Mouse (Mus musculus) cortical plate, adult 2 months (tissue): ENCODE data around the gene Fignl2. TPM values are rescaled to one million over a fixed set of nuclear protein-coding genes. Genes with fewer than 3 reads are reported as not detected.

Experiments
- H3K27ac ChIP-seq: fragments of 200-500 bp; 2 replicates; pipeline ENCODE4 v1.5.1; 2012; ENCODE audit warnings: low read length, control low read depth, inconsistent platforms; ENCODE audit not compliant: insufficient read depth
- H3K4me1 ChIP-seq: fragments of 200-500 bp; 2 replicates; pipeline ENCODE4 v1.6.1; 2011; ENCODE audit warnings: low read length; ENCODE audit not compliant: control insufficient read depth, insufficient read depth
- H3K4me3 ChIP-seq: fragments of 200-500 bp; 2 replicates; pipeline ENCODE4 v1.5.1; 2011; ENCODE audit warnings: mild to moderate bottlenecking, low read length, control low read depth; ENCODE audit not compliant: insufficient read depth
- CTCF ChIP-seq: fragments of 200-500 bp; IDR thresholded peaks from 2 replicates; pipeline ENCODE4 v1.5.1; 2011; ENCODE audit warnings: mild to moderate bottlenecking, control low read depth, low read length; ENCODE audit not compliant: insufficient read depth; ENCODE audit errors: extremely low read depth
- POLR2A ChIP-seq: fragments of 200-500 bp; IDR thresholded peaks from 2 replicates; pipeline ENCODE4 v1.6.1; 2011; ENCODE audit warnings: mild to moderate bottlenecking, low read length, control low read depth; ENCODE audit not compliant: insufficient read depth; ENCODE audit errors: extremely low read depth
- polyA plus RNA-seq: library from polyadenylated mRNA; depleted of rRNA; stranded (reverse); fragments of >200 nt; gene quantifications from 2 replicates; pipeline ENCODE4 v1.2.3, GENCODE M21; 2012

Gene Fignl2
- polyA plus RNA-seq, 1 experiment = 0.77 TPM

DNA sequence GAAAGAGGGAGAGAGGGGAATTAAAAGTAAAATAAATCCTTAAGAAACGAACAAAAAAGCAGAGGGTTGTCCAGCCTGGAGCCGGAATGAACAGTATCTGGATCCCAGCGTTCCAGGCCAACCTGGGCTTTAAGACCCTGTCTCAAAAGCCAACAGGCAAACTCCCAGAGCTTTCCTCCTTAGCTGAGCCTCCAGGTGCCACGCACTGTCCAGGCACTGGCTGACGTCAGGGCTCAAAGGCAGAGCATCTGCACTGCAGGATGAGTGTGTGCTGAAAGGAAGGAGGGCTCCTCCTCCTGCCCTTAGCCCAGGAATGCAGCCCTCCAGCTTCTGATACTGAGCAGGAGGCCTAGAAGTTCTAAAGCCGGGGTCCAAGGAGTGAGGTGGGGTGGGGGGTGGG, 15.6 kb upstream of the Fignl2 start:
- no peaks in the 10 kb centered on the region for H3K4me1 ChIP-seq
- H3K4me3 ChIP-seq = no peak overlapping the region
- TF ChIP-seq CTCF = no peak
- no peak for TF ChIP-seq POLR2A
- H3K27ac ChIP-seq = no peak overlapping the region

DNA sequence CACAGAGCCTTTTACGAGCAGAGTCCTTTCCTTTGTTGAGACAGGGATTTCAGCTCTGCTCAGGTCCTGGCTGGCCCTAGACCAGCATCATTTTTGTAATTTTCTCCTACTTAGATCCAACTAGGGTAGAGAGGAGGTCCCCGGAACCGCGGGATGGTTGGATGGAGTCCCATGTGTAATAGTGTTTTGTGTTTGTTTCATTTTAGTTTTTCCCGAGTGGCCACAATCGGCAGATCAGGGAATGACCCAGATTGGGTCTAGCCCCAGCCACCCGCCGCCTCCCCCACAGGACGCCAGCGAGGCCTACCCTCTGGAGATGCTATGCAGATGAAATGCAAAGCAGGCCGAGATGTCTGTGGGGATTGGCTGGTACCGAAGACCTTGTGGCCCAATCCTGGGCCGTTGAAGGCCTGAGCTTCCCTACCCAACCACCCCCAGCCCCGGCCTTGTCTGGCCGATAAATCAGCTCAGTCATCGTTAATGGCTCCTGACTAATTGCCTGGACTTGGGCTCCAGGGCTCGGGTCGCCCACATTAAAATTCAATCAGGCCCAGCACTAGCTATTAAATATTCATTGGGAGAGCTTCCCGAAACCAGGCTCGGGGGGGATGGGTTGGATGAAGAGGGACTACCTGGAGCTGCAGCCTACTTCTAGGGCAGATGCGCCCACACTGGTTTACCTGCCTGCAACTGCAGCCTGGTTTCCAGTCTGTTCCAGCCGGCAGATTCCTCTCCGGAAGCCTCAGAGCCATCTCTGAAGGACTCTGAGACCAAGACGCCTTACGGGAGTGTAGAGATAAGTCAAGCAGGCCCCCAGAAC, 14.7 kb upstream of the Fignl2 start:
- TF ChIP-seq CTCF (no peak), POLR2A (no peak)
- Histone ChIP-seq H3K4me3 (no peak overlapping the region), H3K4me1 (no peaks in the 10 kb centered on the region; the same call in 1 of the 2 replicates), H3K27ac (no peak overlapping the region)

DNA sequence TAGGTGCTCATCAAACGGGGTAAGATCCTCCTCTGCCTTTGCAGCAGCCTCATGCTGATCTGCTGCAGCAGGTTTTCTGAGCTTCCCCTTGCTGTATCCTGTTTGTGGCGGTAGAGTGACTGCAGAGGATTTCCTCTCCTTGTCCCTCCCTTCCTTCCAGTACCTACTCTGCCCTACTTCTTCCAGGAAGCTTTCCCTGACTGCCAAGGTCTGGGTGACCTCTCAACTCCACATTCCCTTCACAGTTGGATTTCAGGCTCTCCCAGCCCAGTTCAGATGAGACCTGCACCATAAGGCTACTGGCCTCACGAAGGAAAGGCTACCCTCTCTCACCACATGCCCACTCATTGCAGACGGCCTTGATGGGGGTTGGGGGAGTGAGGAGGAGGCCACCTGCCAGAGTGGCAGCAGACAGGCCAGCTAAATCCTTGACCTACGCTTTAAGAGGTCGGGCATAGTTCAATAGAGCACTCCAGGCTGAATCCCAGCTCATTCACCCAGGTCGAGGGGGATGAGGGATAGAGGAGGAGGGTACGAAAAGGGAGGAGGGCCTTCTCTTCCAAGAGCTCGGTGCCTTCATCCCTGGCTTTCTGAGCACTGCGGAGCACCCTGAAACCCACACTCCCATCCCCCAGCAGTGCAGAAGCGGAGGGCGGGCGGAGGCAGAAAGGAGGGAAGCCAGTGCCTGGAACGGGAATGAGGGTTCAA, 13.9 kb upstream of the Fignl2 start:
- no peak overlapping the region for H3K4me3 ChIP-seq
- no peak overlapping the region for H3K27ac ChIP-seq
- H3K4me1 ChIP-seq = no peaks in the 10 kb centered on the region; the same call in 1 of the 2 replicates
- TF ChIP-seq CTCF (no peak), POLR2A (no peak)

DNA sequence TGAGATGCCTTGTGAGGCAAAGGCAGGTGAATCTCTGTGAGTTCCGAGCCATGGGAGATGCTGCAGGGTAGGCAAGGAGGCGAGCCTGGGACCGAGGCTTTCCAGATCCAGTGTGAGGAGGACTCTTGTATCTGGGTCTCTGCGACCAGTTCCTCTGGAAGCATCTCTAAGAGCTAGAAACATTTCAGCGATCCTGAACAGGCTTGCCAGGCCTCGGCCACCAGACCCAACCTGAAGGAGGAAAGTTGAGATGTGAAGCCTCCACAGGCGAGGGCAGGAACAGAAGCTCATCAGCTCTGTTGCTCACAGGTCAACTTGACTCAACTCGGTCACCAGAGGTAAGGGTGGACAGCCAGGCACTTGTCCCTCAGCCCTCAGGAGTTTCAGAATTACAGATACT, 13.2 kb upstream of the Fignl2 start:
- TF ChIP-seq CTCF = no peak
- no peak for TF ChIP-seq POLR2A
- no peak overlapping the region for H3K4me3 ChIP-seq
- H3K4me1 ChIP-seq = no peaks in the 10 kb centered on the region; the same call in 1 of the 2 replicates
- no peak overlapping the region for H3K27ac ChIP-seq

- no peak for TF ChIP-seq CTCF
- TF ChIP-seq POLR2A = no peak
- Histone ChIP-seq H3K27ac (no peak overlapping the region), H3K4me3 (no peak overlapping the region), H3K4me1 (no peaks in the 10 kb centered on the region; the same call in 1 of the 2 replicates)
These were observed 9.9 kb upstream of the Fignl2 start for GRCm38 (mm10) chr15:101088291-101088690.

DNA sequence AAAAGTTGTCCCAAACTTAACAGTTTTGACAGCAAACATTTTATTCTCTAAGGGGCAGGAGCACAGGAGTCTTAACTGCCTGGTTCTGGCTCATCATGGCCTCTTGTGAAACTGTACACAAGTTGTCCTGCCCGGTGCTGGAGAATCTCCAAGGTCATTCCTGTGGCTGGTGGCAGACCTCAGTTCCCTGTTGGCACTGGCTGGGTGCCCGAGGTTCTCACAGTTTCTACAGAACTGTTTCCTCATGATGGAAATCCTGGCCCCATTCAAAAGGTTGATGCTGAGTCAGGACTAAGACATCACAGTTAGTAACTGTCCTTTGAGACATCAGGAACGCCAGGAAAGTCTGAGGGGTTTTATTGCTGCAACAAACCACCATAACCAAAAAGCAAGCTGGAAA, 8.6 kb upstream of the Fignl2 start:
- Histone ChIP-seq H3K4me3 (no peak overlapping the region), H3K4me1 (no peaks in the 10 kb centered on the region; the same call in 1 of the 2 replicates), H3K27ac (no peak overlapping the region)
- no peak for TF ChIP-seq CTCF

GRCm38 (mm10) chr15:101086451-101086850, 8.1 kb upstream of the Fignl2 start:
- TF ChIP-seq CTCF (no peak), POLR2A (no peak)
- no peaks in the 10 kb centered on the region; the same call in 1 of the 2 replicates for H3K4me1 ChIP-seq
- H3K27ac ChIP-seq = no peak overlapping the region
- no peak overlapping the region for H3K4me3 ChIP-seq

DNA sequence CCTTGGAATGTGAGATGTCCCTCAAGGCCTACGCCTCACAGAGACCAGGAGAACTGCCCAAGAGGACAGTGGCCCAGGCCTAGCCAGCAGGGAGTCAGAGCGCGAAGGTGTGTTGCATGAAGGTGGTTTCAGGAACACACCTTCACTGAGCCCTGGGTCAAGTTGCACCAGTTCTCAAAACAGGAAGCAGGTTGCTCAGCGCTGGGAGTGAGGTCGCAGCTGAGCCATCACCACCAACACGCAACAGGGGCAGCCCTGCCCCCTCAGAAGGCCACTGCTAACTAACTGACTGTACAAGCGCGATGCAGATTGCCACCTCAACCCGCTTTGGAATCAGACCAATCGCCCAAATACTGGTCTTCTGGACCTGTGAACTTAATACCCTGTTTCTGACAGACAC, 6.1 kb upstream of the Fignl2 start:
- Histone ChIP-seq H3K4me3 (no peak overlapping the region), H3K4me1 (no peaks in the 10 kb centered on the region; the same call in 1 of the 2 replicates), H3K27ac (no peak overlapping the region)
- TF ChIP-seq CTCF = no peak

DNA sequence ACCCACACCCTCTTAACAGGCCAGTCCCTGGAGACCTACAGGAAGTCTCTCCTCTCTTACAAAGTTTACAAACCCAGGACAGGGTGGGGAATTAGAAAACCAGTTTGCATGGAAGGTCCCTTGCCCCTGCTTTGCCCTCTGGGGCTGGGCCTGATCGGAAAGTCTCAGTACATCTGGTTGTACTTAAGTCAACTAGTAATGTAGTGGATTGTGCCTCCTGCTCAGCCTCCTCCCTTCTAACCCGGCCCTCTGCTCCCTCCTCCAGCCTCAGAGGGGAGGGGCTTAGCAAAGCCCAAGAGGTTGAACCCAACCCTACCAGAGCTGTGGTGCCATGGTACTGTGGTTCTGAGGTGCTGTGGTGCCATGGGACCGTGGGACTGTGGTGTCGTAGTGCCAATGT, 3.9 kb upstream of the Fignl2 start:
- TF ChIP-seq CTCF (no peak), POLR2A (no peak)
- no peak overlapping the region for H3K4me3 ChIP-seq
- H3K4me1 ChIP-seq = no peaks in the 10 kb centered on the region
- no peak overlapping the region for H3K27ac ChIP-seq

DNA sequence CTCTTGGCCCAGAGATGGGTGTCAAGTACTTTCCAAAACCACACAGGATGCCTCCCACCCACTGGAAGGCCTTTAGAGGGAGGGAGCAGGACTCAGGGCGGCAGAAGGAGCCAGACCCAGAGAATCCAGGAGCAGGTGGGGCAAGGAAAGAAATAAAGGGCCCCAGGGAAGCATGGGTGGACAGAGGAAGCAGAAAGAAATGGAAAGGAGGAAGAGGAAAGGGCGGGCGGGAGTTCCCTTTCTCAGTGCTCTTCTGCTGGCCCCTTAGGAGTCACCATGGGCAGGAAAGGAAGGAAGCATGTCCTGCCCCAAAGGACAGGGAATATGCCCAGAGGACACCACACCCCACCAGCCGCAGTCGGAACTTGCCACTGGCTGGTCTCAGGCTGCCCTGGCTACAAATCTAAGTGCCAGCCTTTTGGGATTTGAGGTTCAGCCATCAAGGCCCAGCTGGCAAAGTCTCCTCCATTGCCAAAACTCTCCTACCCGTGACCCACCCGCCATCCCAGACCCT, 2.7 kb upstream of the Fignl2 start:
- TF ChIP-seq CTCF (no peak), POLR2A (no peak)
- H3K4me1 ChIP-seq = no peaks in the 10 kb centered on the region

More for the DNA sequence above, 2.7 kb upstream of the Fignl2 start:
- Histone ChIP-seq H3K4me3 (no peak overlapping the region), H3K27ac (no peak overlapping the region)
